Mouse (Mus musculus): ENCODE data around the gene Gins2. TPM values are rescaled to one million over a fixed set of nuclear protein-coding genes. Genes with fewer than 3 reads are reported as not detected.
A peak's percentile ranks its signal among the peaks of the same experiment; 100 is the strongest.

Gins2 gene
- total and polyA plus RNA-seq, 2 experiments from 2014 or later, result 5.3 to 9.6 TPM

DNA sequence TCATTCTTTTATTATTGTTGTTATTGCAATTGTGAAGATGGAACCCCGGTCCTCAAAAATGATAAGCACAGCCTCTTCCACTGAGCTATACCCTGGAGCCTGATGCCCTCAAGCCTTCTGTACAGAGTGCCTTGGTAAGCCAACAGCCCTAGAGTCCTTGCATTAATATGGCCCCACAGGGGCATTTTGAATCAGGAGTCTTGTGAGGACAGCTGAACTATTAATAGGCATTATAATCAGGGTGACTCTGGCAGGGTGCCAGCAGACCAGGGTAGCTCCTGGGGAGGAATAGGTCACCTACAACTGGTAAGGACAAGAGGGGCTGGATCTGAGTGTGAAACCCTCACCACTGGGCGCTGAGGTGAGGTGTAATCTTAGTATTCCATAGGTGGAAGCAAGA is 817 bp upstream of the Gins2 start:
- peak overlapping the region; percentile 94 for H3K4me2 ChIP-seq (ENCODE audit: low read depth)
- peak overlapping the region; percentile 45 for H3K4me3 ChIP-seq (ENCODE audit: low read depth, low read length)
- no peak for ATAC-seq
- no peak overlapping the region for H3K27ac ChIP-seq (ENCODE audit: low read depth, low read length)
- peaks cover 11% of the 10 kb centered on the region; the same call in 1 of the 2 replicates for H3K4me1 ChIP-seq (ENCODE audit: insufficient read depth)
- H3K9me3 ChIP-seq (ENCODE audit: low read length), result no peaks in the 10 kb centered on the region
- no peaks in the 10 kb centered on the region for H3K27me3 ChIP-seq (ENCODE audit: insufficient read depth, low read length)
- TF ChIP-seq CTCF (IDR thresholded peaks at IDR 0.05; ENCODE audit: low read depth), result no peak
- WGBS, result 60% methylated on average over 2 of the region's 2 CpGs
- H3K36me3 ChIP-seq (ENCODE audit: insufficient read depth), result no peaks in the 10 kb centered on the region
- no peak for DNase-seq
- H3K9ac ChIP-seq, result no peak overlapping the region

DNA sequence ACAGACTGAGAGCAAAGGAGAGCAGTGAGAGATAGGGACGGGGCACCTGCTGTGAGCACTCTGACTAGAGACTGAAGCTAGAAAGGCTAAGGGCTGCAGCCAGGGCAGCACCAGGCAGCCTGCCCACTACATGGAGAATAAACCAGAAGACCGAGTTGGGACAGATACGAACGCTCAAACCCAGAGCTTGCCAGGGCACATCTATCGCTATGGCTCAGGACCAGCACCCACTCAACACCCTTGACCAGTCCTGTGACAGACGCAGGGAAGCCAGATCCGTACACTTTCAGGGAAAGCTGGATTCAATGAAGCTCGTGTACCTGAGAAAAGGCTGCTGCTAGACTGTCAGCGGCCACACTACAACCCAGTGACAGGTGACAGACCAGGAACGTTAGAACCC is 3.6 kb downstream of the Gins2 start:
- Histone ChIP-seq H3K27ac (ENCODE audit: low read depth, low read length) (no peak overlapping the region), H3K9me3 (ENCODE audit: low read length) (no peaks in the 10 kb centered on the region), H3K4me2 (ENCODE audit: low read depth) (no peak overlapping the region), H3K4me1 (ENCODE audit: insufficient read depth) (0 out of 2 replicates have a peak, but pooled peaks cover 4% of the 10 kb centered on the region), H3K36me3 (ENCODE audit: insufficient read depth) (peaks cover 11% of the 10 kb centered on the region), H3K9ac (no peak overlapping the region), H3K27me3 (ENCODE audit: insufficient read depth, low read length) (no peaks in the 10 kb centered on the region), H3K4me3 (ENCODE audit: low read depth, low read length) (no peak overlapping the region)
- ATAC-seq, result no peak
- no peak for DNase-seq
- TF ChIP-seq CTCF (IDR thresholded peaks at IDR 0.05; ENCODE audit: low read depth), result no peak
- 93% methylated on average over 10 of the region's 10 CpGs for WGBS

DNA sequence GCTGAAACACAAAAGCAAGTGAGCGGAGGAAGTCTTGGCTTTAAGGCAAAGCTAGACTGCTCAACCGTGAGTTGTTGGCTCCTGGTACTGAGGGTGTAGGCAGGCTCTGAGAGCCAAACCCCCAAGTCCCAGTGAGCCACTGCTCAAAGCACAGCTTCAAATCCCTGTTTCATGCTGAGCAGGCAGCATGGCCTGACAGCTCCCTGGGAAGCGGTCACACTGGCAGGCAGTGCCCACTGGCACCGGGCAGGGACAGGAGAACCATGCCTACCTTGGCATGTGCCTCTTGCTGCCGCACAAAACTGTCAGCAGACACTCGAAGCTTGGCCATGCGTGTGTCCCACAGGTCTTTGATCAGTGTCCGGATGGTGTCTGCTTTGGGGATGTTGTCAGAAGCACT is 7.3 kb downstream of the Gins2 start:
- Histone ChIP-seq H3K27ac (ENCODE audit: low read depth, low read length) (no peak overlapping the region), H3K9ac (no peak overlapping the region), H3K4me3 (ENCODE audit: low read depth, low read length) (no peak overlapping the region), H3K4me2 (ENCODE audit: low read depth) (no peak overlapping the region), H3K27me3 (ENCODE audit: insufficient read depth, low read length) (no peaks in the 10 kb centered on the region), H3K36me3 (ENCODE audit: insufficient read depth) (peaks cover 39% of the 10 kb centered on the region), H3K9me3 (ENCODE audit: low read length) (no peaks in the 10 kb centered on the region), H3K4me1 (ENCODE audit: insufficient read depth) (no peaks in the 10 kb centered on the region)
- no peak for TF ChIP-seq CTCF (IDR thresholded peaks at IDR 0.05; ENCODE audit: low read depth)
- ATAC-seq (no peak), DNase-seq (no peak)
- 75% methylated on average over 8 of the region's 8 CpGs for WGBS

DNA sequence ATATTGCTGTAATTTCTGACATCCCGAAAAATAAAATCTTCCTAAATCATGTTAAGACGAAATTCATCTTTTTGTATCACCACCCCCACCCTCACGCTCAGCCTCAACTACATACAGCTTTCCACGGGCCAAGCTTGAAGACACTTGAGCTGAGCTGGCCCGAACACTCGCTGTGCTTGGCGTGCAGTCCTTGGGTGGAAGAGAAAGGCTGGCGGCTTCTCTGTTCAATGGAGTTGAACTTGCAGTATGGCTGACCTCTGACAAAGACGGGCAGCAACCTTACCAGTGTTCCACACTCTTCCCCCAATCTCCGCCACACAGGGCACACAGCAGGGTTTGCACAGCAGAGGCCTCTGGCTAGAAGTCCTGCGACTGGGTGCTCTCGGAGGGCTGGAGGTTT is 7.8 kb downstream of the Gins2 start:
- H3K4me1 ChIP-seq (ENCODE audit: insufficient read depth), result no peaks in the 10 kb centered on the region
- ATAC-seq (no peak), DNase-seq (no peak)
- H3K4me3 ChIP-seq (ENCODE audit: low read depth, low read length), result no peak overlapping the region
- H3K27ac ChIP-seq (ENCODE audit: low read depth, low read length), result no peak overlapping the region
- H3K4me2 ChIP-seq (ENCODE audit: low read depth), result no peak overlapping the region
- peaks cover 44% of the 10 kb centered on the region for H3K36me3 ChIP-seq (ENCODE audit: insufficient read depth)
- H3K9me3 ChIP-seq (ENCODE audit: low read length), result no peaks in the 10 kb centered on the region
- TF ChIP-seq CTCF (IDR thresholded peaks at IDR 0.05; ENCODE audit: low read depth), result no peak
- no peaks in the 10 kb centered on the region for H3K27me3 ChIP-seq (ENCODE audit: insufficient read depth, low read length)
- WGBS, result 84% methylated on average over 12 of the region's 12 CpGs
- no peak overlapping the region for H3K9ac ChIP-seq

DNA sequence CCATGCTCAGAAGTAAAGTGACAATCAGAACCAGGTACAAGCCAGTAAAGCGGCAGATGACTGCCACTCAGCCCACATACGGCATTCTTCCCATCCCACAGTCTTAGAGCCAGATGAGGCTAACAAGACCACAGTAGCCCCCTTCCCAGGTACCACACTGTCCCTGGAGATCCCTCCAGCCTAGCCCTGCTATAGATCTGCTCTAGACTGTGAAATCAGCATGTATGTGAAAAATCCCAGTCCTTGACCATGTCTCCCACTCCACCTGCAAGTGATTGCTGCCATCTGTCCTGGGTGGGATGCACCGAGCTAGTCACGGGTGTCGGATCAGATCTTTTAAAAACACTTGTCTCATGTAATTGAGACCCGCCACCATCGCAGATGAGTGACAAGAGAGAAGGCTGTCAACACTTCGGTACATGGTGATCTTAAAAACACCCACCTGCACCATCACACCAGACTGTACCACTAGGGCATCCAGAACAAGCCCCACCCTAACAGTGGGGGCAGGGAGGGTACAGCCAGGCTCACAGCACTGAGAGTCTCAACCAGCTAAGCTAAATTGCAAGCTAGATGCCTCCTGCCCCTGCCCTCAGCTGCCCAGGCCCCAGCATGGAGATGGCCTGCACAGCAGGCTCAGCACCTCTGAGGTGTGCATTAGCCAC is 8.6 kb downstream of the Gins2 start:
- Histone ChIP-seq H3K36me3 (ENCODE audit: insufficient read depth) (peaks cover 52% of the 10 kb centered on the region), H3K4me2 (ENCODE audit: low read depth) (no peak overlapping the region), H3K9me3 (ENCODE audit: low read length) (no peaks in the 10 kb centered on the region), H3K4me1 (ENCODE audit: insufficient read depth) (no peaks in the 10 kb centered on the region), H3K4me3 (ENCODE audit: low read depth, low read length) (no peak overlapping the region), H3K27me3 (ENCODE audit: insufficient read depth, low read length) (no peaks in the 10 kb centered on the region), H3K27ac (ENCODE audit: low read depth, low read length) (no peak overlapping the region), H3K9ac (no peak overlapping the region)
- 86% methylated on average over 8 of the region's 8 CpGs for WGBS
- DNase-seq (no peak), ATAC-seq (no peak)
- TF ChIP-seq CTCF (IDR thresholded peaks at IDR 0.05; ENCODE audit: low read depth), result no peak

DNA sequence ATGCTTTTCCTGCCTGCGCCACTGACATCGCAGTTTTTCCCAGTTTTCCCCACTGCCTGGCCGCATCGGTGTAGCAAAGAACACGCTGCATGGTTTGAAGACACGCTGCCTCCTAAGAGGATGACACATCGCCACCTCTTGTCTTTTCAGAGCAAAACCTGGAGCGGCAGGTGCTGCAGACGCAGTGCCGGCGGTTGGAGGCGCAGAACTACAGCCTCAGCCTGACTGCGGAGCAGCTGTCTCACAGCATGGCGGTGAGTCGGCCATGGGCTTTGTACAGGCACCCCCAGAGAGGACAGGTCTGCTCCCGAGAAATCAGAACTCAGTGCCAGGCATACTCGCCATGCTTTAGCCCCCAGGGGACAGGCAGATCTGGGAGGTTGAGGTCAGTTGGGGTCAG is 11.3 kb downstream of the Gins2 start:
- peaks cover 78% of the 10 kb centered on the region for H3K36me3 ChIP-seq (ENCODE audit: insufficient read depth)
- no peaks in the 10 kb centered on the region for H3K4me1 ChIP-seq (ENCODE audit: insufficient read depth)
- no peak overlapping the region for H3K9ac ChIP-seq
- ATAC-seq (no peak), DNase-seq (no peak)
- no peak; the same call in 1 of the 2 replicates for TF ChIP-seq CTCF (IDR thresholded peaks at IDR 0.05; ENCODE audit: low read depth)
- no peaks in the 10 kb centered on the region for H3K9me3 ChIP-seq (ENCODE audit: low read length)
- H3K4me3 ChIP-seq (ENCODE audit: low read depth, low read length), result no peak overlapping the region
- no peaks in the 10 kb centered on the region for H3K27me3 ChIP-seq (ENCODE audit: insufficient read depth, low read length)
- WGBS, result 76% methylated on average over 17 of the region's 17 CpGs
- no peak overlapping the region for H3K4me2 ChIP-seq (ENCODE audit: low read depth)
- H3K27ac ChIP-seq (ENCODE audit: low read depth, low read length), result no peak overlapping the region

DNA sequence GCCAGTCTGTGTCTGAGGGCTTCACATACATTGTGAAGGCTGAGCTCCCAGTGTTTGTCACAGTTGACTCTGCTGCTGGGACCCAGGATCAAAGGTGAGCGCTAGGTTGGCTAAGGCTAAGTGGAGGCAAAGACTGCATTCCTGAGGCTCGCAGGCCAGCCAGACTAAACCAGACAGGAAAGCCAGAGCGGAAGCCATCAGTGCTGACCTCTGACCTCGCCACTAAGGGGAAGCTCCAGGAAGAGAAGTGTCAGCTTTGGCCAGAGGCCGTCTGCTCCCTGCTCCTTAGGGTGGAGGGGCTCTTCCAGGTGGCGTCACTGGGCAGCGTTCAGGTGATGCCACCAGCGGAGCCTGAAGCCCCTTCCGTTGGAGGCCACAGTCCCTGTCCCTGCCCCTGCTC is 13.3 kb downstream of the Gins2 start:
- no peaks in the 10 kb centered on the region for H3K27me3 ChIP-seq (ENCODE audit: insufficient read depth, low read length)
- no peak for TF ChIP-seq CTCF (IDR thresholded peaks at IDR 0.05; ENCODE audit: low read depth)
- H3K4me2 ChIP-seq (ENCODE audit: low read depth), result no peak overlapping the region
- 79% methylated on average over 9 of the region's 9 CpGs for WGBS
- H3K9me3 ChIP-seq (ENCODE audit: low read length), result no peaks in the 10 kb centered on the region
- peaks cover 89% of the 10 kb centered on the region for H3K36me3 ChIP-seq (ENCODE audit: insufficient read depth)
- H3K27ac ChIP-seq (ENCODE audit: low read depth, low read length), result no peak overlapping the region
- no peak overlapping the region for H3K4me3 ChIP-seq (ENCODE audit: low read depth, low read length)
- no peak overlapping the region for H3K9ac ChIP-seq
- no peaks in the 10 kb centered on the region for H3K4me1 ChIP-seq (ENCODE audit: insufficient read depth)
- DNase-seq, result no peak
- ATAC-seq, result no peak
